Mouse (Mus musculus) layer of hippocampus, adult 11-12 months (tissue): Measurements from ENCODE around the gene Rnasel.
"Not testable (repeated sequence)": the region's sequence is repeated elsewhere in the genome, so short reads cannot be mapped to it uniquely, and the experiment has no call there.

Experiments
- DNase-seq: peaks from one replicate; pipeline ENCODE4 v3.0.0; 2022; ENCODE audit warnings: low spot score

Rnasel gene

GRCm38 (mm10) chr1:153737101-153738085 lies 11.8 kb upstream of the Rnasel start:
- DNase-seq, result no peak

- DNase-seq, result no peak
Measured at GRCm38 (mm10) chr1:153739437-153740015, 9.7 kb upstream of the Rnasel start.

- peak; percentile 66 for DNase-seq
Measured at GRCm38 (mm10) chr1:153740145-153740544, 9.1 kb upstream of the Rnasel start, which contains the start of gene Rgs16. Gene Rgs16 (plus strand): TSS chr1:153740349.

- no peak for DNase-seq
Measured at GRCm38 (mm10) chr1:153740775-153741400, 8.3 kb upstream of the Rnasel start.

GRCm38 (mm10) chr1:153741551-153742316 lies 7.5 kb upstream of the Rnasel start:
- DNase-seq, result no peak

- DNase-seq, result peak; percentile 86
Measured at GRCm38 (mm10) chr1:153742374-153743155, 6.7 kb upstream of the Rnasel start.

- DNase-seq, result no peak
Measured at GRCm38 (mm10) chr1:153746119-153746670, 3.0 kb upstream of the Rnasel start.

GRCm38 (mm10) chr1:153746728-153747127 lies 2.5 kb upstream of the Rnasel start:
- peak; percentile 73 for DNase-seq

GRCm38 (mm10) chr1:153747861-153748530 lies 1.2 kb upstream of the Rnasel start:
- DNase-seq, result no peak

GRCm38 (mm10) chr1:153748549-153748948 lies 677 bp upstream of the Rnasel start:
- no peak for DNase-seq

- no peak for DNase-seq
Measured at GRCm38 (mm10) chr1:153750054-153750453, 828 bp downstream of the Rnasel start.

- no peak for DNase-seq
Measured at GRCm38 (mm10) chr1:153751763-153752301, 2.6 kb downstream of the Rnasel start.

- no peak for DNase-seq
Measured at GRCm38 (mm10) chr1:153752521-153752920, 3.3 kb downstream of the Rnasel start.

GRCm38 (mm10) chr1:153753725-153754464 lies 4.7 kb downstream of the Rnasel start:
- DNase-seq, result no peak

- DNase-seq, result no peak
Measured at GRCm38 (mm10) chr1:153764136-153764535, 14.9 kb downstream of the Rnasel start.

GRCm38 (mm10) chr1:153766298-153766697 lies 17.1 kb downstream of the Rnasel start:
- no peak for DNase-seq

GRCm38 (mm10) chr1:153767281-153767680 lies 18.1 kb downstream of the Rnasel start:
- DNase-seq, result no peak

- no peak for DNase-seq
Measured at GRCm38 (mm10) chr1:153768465-153768864, 19.2 kb downstream of the Rnasel start.

- not testable (repeated sequence) for DNase-seq
Measured at GRCm38 (mm10) chr1:153769571-153769970, 20.3 kb downstream of the Rnasel start.
